Mouse (Mus musculus) C2C12 (cell line): ENCODE data around the gene 1700001J03Rik.

Experiments used
- CTCF ChIP-seq: IDR thresholded peaks from one replicate; pipeline ENCODE4 v1.5.1; 2011; ENCODE audit not compliant: control insufficient read depth, insufficient read depth, insufficient read length
- MAX ChIP-seq: IDR thresholded peaks from one replicate; pipeline ENCODE4 v1.6.1; 2011; ENCODE audit warnings: mild to moderate bottlenecking, control low read depth
- MYOD1 ChIP-seq: IDR thresholded peaks from one replicate; pipeline ENCODE4 v1.6.1; 2011; ENCODE audit warnings: low read depth; ENCODE audit not compliant: control insufficient read depth, insufficient read length
- USF1 ChIP-seq: IDR thresholded peaks from one replicate; pipeline ENCODE4 v1.6.1; 2011; ENCODE audit warnings: low read depth, mild to moderate bottlenecking, control low read depth, moderate library complexity

- TF ChIP-seq CTCF (no peak), MAX (no peak), USF1 (no peak), MYOD1 (no peak)
Observed at GRCm38 (mm10) chr5:146190093-146190492, 5.0 kb upstream of the 1700001J03Rik start.
